In the genomic region with DNA sequence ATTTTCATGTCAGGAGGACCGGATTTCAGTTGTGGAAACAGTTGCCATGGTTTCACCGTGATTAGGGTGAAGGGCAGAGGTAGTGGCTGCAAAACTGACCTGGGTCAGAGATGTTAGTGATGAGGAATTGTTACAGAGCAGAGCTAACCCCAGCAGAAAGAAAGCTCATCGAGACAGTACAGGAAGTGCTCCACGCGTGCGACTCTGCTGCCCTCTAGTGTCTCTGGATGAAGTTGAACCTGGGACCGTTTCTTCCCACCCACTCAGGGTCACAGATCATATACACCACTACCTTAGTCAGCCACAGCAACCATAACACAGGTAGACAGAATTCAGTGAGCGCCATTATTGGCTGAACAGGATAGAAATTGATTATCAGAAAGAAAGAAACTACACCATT, we compare ENCODE assay signal across 7 mouse cellular contexts.
DNase-seq lines count a peak whose midpoint lies in the region; ATAC-seq and TF ChIP-seq lines count a peak whose summit lies in the region.

No protein-coding gene starts in this region.

- H3K4me1 ChIP-seq in spleen, adult 2 months (ENCODE audit: control insufficient read depth, insufficient read depth, insufficient read length): no peaks in the 10 kb centered on the region
- no peaks in the 10 kb centered on the region for H3K4me1 ChIP-seq in bone marrow macrophage, adult 2 months (ENCODE audit: control insufficient read depth, insufficient read depth, low read length)
- H3K4me1 ChIP-seq in forebrain, embryonic 13.5 days: no peaks in the 10 kb centered on the region
- no peaks in the 10 kb centered on the region for H3K4me1 ChIP-seq in intestine, embryonic 16.5 days (ENCODE audit: control insufficient read depth, insufficient read depth, low read length)
- H3K4me1 ChIP-seq in lung, embryonic 14.5 days (ENCODE audit: insufficient read depth): no peaks in the 10 kb centered on the region

- H3K4me3 ChIP-seq in spleen, adult 2 months (ENCODE audit: extremely low read depth, insufficient read depth, insufficient read length): no peak overlapping the region
- no peak overlapping the region for H3K4me3 ChIP-seq in bone marrow macrophage, adult 2 months (ENCODE audit: insufficient read depth, low read length)
- H3K4me3 ChIP-seq in forebrain, embryonic 13.5 days: no peak overlapping the region
- no peak overlapping the region for H3K4me3 ChIP-seq in intestine, embryonic 16.5 days (ENCODE audit: low read length)
- no peak overlapping the region for H3K4me3 ChIP-seq in lung, embryonic 14.5 days (ENCODE audit: low read depth, low read length)

- H3K9ac ChIP-seq in forebrain, embryonic 13.5 days: no peak overlapping the region
- H3K9ac ChIP-seq in intestine, embryonic 16.5 days (ENCODE audit: low read depth, low read length): no peak overlapping the region
- no peak overlapping the region for H3K9ac ChIP-seq in lung, embryonic 14.5 days

- 15% methylated on average over 8 of the region's 8 CpGs for WGBS in spleen, adult 2 months
- WGBS in forebrain, embryonic 13.5 days: 13% methylated on average over 8 of the region's 8 CpGs
- WGBS in intestine, embryonic 16.5 days: 12% methylated on average over 8 of the region's 8 CpGs
- WGBS in lung, embryonic 14.5 days: 4% methylated on average over 8 of the region's 8 CpGs

- TF ChIP-seq CTCF in spleen, adult 2 months (IDR thresholded peaks at IDR 0.05; ENCODE audit: extremely low read depth, insufficient read depth, insufficient read length, insufficient replicate concordance): peak; percentile 34; the same call in 1 of the 2 replicates
- TF ChIP-seq CTCF in bone marrow macrophage, adult 2 months (IDR thresholded peaks at IDR 0.05; ENCODE audit: low read depth, low read length): peak; percentile 26; the same call in 1 of the 2 replicates
- TF ChIP-seq CTCF in lung, embryonic 14.5 days (IDR thresholded peaks at IDR 0.05; ENCODE audit: low read depth): peak; percentile 93

- H3K27ac ChIP-seq in spleen, adult 2 months (ENCODE audit: insufficient read depth, low read length): no peak overlapping the region
- no peak overlapping the region for H3K27ac ChIP-seq in bone marrow macrophage, adult 2 months (ENCODE audit: insufficient read depth, low read depth, low read length)
- H3K27ac ChIP-seq in forebrain, embryonic 13.5 days: no peak overlapping the region
- no peak overlapping the region for H3K27ac ChIP-seq in intestine, embryonic 16.5 days (ENCODE audit: low read length)
- H3K27ac ChIP-seq in lung, embryonic 14.5 days (ENCODE audit: low read depth): no peak overlapping the region

- no peak for DNase-seq in spleen, adult 2 months (ENCODE audit: low read depth in 1 of 2, low spot score in 2 of 2)
- DNase-seq in spleen, postnatal 14 days (ENCODE audit: low spot score in 2 of 2): no peak
- peak; percentile 88 for DNase-seq in lung, embryonic 14.5 days
- DNase-seq in retina, postnatal 7 days (ENCODE audit: low read depth, low spot score): peak; percentile 46

- H3K9me3 ChIP-seq in forebrain, embryonic 13.5 days (replicated peaks): no peaks in the 10 kb centered on the region
- H3K9me3 ChIP-seq in intestine, embryonic 16.5 days (ENCODE audit: control insufficient read depth, low read length): no peaks in the 10 kb centered on the region
- no peaks in the 10 kb centered on the region for H3K9me3 ChIP-seq in lung, embryonic 14.5 days (ENCODE audit: low read depth, low read length)

- H3K4me2 ChIP-seq in forebrain, embryonic 13.5 days: no peak overlapping the region
- H3K4me2 ChIP-seq in intestine, embryonic 16.5 days (ENCODE audit: low read depth, low read length): no peak overlapping the region
- H3K4me2 ChIP-seq in lung, embryonic 14.5 days: no peak overlapping the region

- no peaks in the 10 kb centered on the region for H3K27me3 ChIP-seq in spleen, adult 2 months (ENCODE audit: control insufficient read depth, insufficient read depth, low read length)
- no peaks in the 10 kb centered on the region for H3K27me3 ChIP-seq in forebrain, embryonic 13.5 days
- H3K27me3 ChIP-seq in intestine, embryonic 16.5 days (replicated peaks; ENCODE audit: control insufficient read depth, insufficient read depth, low read length): no peaks in the 10 kb centered on the region
- H3K27me3 ChIP-seq in lung, embryonic 14.5 days (ENCODE audit: insufficient read depth, low read length): no peaks in the 10 kb centered on the region

- no peaks in the 10 kb centered on the region for H3K36me3 ChIP-seq in spleen, adult 2 months (ENCODE audit: control insufficient read depth, insufficient read depth, low read length)
- no peaks in the 10 kb centered on the region for H3K36me3 ChIP-seq in forebrain, embryonic 13.5 days (ENCODE audit: poor library complexity, severe bottlenecking)
- no peaks in the 10 kb centered on the region for H3K36me3 ChIP-seq in intestine, embryonic 16.5 days (ENCODE audit: control insufficient read depth, insufficient read depth, low read length)
- no peaks in the 10 kb centered on the region for H3K36me3 ChIP-seq in lung, embryonic 14.5 days (ENCODE audit: insufficient read depth)

- ATAC-seq in forebrain, embryonic 13.5 days: peak; percentile 83
- ATAC-seq in intestine, embryonic 16.5 days: 0 out of 2 replicates have a peak, but pooled peaks have one; percentile 46
- ATAC-seq in lung, embryonic 14.5 days (ENCODE audit: insufficient read depth): peak; percentile 74; the same call in 1 of the 2 replicates

- no peak for TF ChIP-seq POLR2A in spleen, adult 2 months (IDR thresholded peaks at IDR 0.05; ENCODE audit: low read depth, low read length)
- no peak for TF ChIP-seq POLR2A in bone marrow macrophage, adult 2 months (IDR thresholded peaks at IDR 0.05; ENCODE audit: borderline replicate concordance, low read depth, low read length)

Comparison
In these comparisons a context has a peak if more than half of its experiments do, and no peak if none do; other contexts are left out.
1. DNase-seq: peak in lung, embryonic 14.5 days (single experiment) and retina, postnatal 7 days (single experiment); none in spleen, adult 2 months (0 of 2) and spleen, postnatal 14 days (0 of 2).
2. CTCF ChIP-seq: peak in every context shown above with its lines; median percentile 93 in lung, embryonic 14.5 days; 34 in spleen, adult 2 months; 26 in bone marrow macrophage, adult 2 months.
3. Peak in every context shown above with its lines, with median percentiles within 50 percentile points of each other: ATAC-seq.